Mouse (Mus musculus): ENCODE data around the gene Lrtm2. TPM values are rescaled to one million over a fixed set of nuclear protein-coding genes. Genes with fewer than 3 reads are reported as not detected.

The Lrtm2 gene
- polyA plus RNA-seq, 1 experiment from 2014 or later, result 0.28 TPM

DNA sequence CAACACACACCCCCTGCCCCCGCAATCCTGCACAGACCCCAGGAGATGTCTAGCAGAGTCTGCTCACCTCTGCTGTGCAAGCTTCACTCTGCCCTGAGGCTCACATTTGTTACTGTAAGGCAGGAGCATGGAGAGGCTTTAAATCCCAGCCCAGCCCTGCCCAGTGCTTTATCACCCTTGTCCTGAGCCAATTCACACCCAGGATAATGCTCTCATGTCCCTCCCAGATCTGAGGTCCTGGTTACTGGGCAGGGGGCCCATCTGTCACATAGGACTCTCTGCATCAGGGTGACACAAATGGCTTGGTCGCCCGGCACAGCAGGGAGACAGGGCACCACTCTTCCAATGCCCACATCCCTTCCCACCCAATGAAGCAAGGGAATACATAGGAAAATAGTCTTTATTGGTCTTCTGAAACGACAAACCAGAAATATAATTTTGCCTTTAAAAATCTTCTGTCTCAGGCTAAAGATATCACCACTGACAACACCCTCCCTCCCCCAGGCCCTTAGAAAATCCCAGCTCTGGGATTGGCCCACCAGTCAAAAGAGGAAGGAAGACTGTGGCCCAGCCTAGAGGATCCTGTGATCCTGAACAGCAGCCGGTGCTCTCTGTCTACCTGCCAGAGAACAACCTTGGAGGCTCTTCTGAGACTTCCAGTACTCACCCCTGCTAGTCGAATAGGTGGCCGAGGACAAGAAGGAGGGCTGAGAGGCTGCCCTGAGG is 15.7 kb downstream of the Lrtm2 start:
- no peaks in the 10 kb centered on the region for H3K9me3 ChIP-seq (ENCODE audit: control insufficient read depth, low read length)
- no peak overlapping the region for H3K4me3 ChIP-seq (ENCODE audit: low read depth, low read length)
- ATAC-seq (ENCODE audit: insufficient read depth, low FRiP score, low TSS enrichment), result no peak
- no peak for DNase-seq (ENCODE audit: low spot score)
- no peaks in the 10 kb centered on the region for H3K36me3 ChIP-seq (ENCODE audit: control insufficient read depth, insufficient read depth, low read length)
- no peak overlapping the region for H3K4me2 ChIP-seq (ENCODE audit: low read depth)
- no peaks in the 10 kb centered on the region for H3K27me3 ChIP-seq (ENCODE audit: control insufficient read depth, insufficient read depth, low read length)
- H3K27ac ChIP-seq (ENCODE audit: low read depth, low read length), result no peak overlapping the region
- no peaks in the 10 kb centered on the region for H3K4me1 ChIP-seq (ENCODE audit: control insufficient read depth, insufficient read depth, low read length)
- 73% methylated on average over 7 of the region's 7 CpGs for whole genome bisulfite sequencing
- H3K9ac ChIP-seq (ENCODE audit: low read length), result no peak overlapping the region

GRCm38 (mm10) chr6:119313588-119314375 is 16.8 kb downstream of the Lrtm2 start:
- Histone ChIP-seq H3K4me2 (ENCODE audit: low read depth) (no peak overlapping the region), H3K36me3 (ENCODE audit: control insufficient read depth, insufficient read depth, low read length) (no peaks in the 10 kb centered on the region), H3K9me3 (ENCODE audit: control insufficient read depth, low read length) (no peaks in the 10 kb centered on the region), H3K4me3 (ENCODE audit: low read depth, low read length) (no peak overlapping the region), H3K9ac (ENCODE audit: low read length) (no peak overlapping the region), H3K27me3 (ENCODE audit: control insufficient read depth, insufficient read depth, low read length) (no peaks in the 10 kb centered on the region), H3K27ac (ENCODE audit: low read depth, low read length) (no peak overlapping the region), H3K4me1 (ENCODE audit: control insufficient read depth, insufficient read depth, low read length) (no peaks in the 10 kb centered on the region)
- ATAC-seq (ENCODE audit: insufficient read depth, low FRiP score, low TSS enrichment) (no peak; the same call in 1 of the 2 replicates), DNase-seq (ENCODE audit: low spot score) (no peak)
- WGBS, result 60% methylated on average over 14 of the region's 14 CpGs

DNA sequence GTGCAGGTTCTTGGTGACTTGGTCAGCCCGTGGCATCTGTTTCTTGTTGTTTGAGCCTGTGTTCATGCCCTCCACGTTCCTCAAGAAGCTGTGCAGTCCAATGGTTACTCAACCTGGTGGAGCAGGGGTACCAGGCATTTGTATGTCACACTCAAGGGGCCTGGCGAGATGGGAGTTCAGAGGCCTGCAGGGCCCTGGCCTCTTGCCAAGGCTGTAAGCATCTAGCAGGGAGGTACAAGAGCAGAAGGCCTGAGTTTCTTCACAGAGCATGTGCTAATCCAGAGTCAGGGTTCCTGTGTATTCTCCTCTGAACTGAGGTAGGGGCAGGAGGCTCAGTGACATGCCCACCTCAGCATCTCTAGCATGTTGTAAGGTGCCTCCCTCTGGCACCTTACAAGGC is 17.5 kb downstream of the Lrtm2 start:
- H3K4me1 ChIP-seq (ENCODE audit: control insufficient read depth, insufficient read depth, low read length), result no peaks in the 10 kb centered on the region
- no peak overlapping the region for H3K4me3 ChIP-seq (ENCODE audit: low read depth, low read length)
- DNase-seq (ENCODE audit: low spot score) (no peak), ATAC-seq (ENCODE audit: insufficient read depth, low FRiP score, low TSS enrichment) (no peak)
- no peaks in the 10 kb centered on the region for H3K27me3 ChIP-seq (ENCODE audit: control insufficient read depth, insufficient read depth, low read length)
- H3K27ac ChIP-seq (ENCODE audit: low read depth, low read length), result no peak overlapping the region
- no peak overlapping the region for H3K9ac ChIP-seq (ENCODE audit: low read length)
- no peaks in the 10 kb centered on the region for H3K36me3 ChIP-seq (ENCODE audit: control insufficient read depth, insufficient read depth, low read length)
- no peaks in the 10 kb centered on the region for H3K9me3 ChIP-seq (ENCODE audit: control insufficient read depth, low read length)
- WGBS, result 81% methylated on average over 3 of the region's 3 CpGs
- no peak overlapping the region for H3K4me2 ChIP-seq (ENCODE audit: low read depth)

DNA sequence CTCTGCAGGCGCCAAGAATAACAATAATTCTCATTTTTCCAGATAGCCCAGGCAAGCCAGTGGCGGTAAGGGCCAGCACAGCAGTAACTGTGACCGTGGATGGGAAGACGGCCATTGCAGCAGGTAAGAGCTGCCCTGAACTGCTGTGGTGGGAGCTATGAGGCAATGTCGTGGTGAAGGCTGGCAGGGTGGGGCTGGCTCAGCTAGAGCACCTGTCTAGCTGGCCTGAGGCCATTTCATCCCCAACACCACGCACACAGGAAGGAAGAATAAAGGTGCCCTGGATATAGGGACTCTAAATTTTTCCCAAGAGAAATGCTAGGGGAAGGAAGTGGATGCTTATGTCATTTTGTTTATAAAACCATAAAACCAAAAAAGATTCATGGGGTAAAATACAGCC is 18.2 kb downstream of the Lrtm2 start:
- Histone ChIP-seq H3K36me3 (ENCODE audit: control insufficient read depth, insufficient read depth, low read length) (no peaks in the 10 kb centered on the region), H3K27ac (ENCODE audit: low read depth, low read length) (no peak overlapping the region), H3K4me3 (ENCODE audit: low read depth, low read length) (no peak overlapping the region), H3K4me1 (ENCODE audit: control insufficient read depth, insufficient read depth, low read length) (no peaks in the 10 kb centered on the region), H3K27me3 (ENCODE audit: control insufficient read depth, insufficient read depth, low read length) (no peaks in the 10 kb centered on the region), H3K9ac (ENCODE audit: low read length) (no peak overlapping the region), H3K4me2 (ENCODE audit: low read depth) (no peak overlapping the region), H3K9me3 (ENCODE audit: control insufficient read depth, low read length) (no peaks in the 10 kb centered on the region)
- no peak for ATAC-seq (ENCODE audit: insufficient read depth, low FRiP score, low TSS enrichment)
- 81% methylated on average over 6 of the region's 6 CpGs for WGBS
- DNase-seq (ENCODE audit: low spot score), result no peak

DNA sequence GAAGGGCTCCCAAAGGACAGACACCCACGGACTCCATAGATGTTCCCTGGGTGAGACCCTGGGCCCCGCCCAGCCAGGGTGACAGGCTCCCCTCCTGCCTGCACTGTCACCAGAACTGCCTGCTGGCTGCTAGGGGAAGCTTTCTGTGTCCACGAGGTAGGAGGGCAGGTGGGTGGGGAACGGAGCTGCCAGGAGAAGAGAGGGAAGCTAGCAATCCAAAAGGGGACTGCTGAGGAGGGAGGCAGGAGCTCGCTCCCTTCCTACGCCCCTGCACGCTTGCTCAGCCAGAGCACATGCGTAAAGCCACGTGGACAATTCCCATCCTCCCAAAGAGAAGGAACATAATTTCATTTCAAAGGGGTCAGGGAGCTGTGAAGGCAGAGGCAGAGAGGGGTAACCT is 20.4 kb downstream of the Lrtm2 start:
- DNase-seq (ENCODE audit: low spot score) (no peak), ATAC-seq (ENCODE audit: insufficient read depth, low FRiP score, low TSS enrichment) (no peak)
- Histone ChIP-seq H3K27me3 (ENCODE audit: control insufficient read depth, insufficient read depth, low read length) (no peaks in the 10 kb centered on the region), H3K9me3 (ENCODE audit: control insufficient read depth, low read length) (no peaks in the 10 kb centered on the region), H3K36me3 (ENCODE audit: control insufficient read depth, insufficient read depth, low read length) (no peaks in the 10 kb centered on the region), H3K27ac (ENCODE audit: low read depth, low read length) (no peak overlapping the region), H3K4me1 (ENCODE audit: control insufficient read depth, insufficient read depth, low read length) (no peaks in the 10 kb centered on the region), H3K4me2 (ENCODE audit: low read depth) (no peak overlapping the region), H3K4me3 (ENCODE audit: low read depth, low read length) (no peak overlapping the region), H3K9ac (ENCODE audit: low read length) (no peak overlapping the region)
- 61% methylated on average over 9 of the region's 9 CpGs for WGBS

- DNase-seq (ENCODE audit: low spot score), result no peak
- Histone ChIP-seq H3K4me1 (ENCODE audit: control insufficient read depth, insufficient read depth, low read length) (no peaks in the 10 kb centered on the region), H3K4me3 (ENCODE audit: low read depth, low read length) (no peak overlapping the region), H3K9ac (ENCODE audit: low read length) (no peak overlapping the region), H3K4me2 (ENCODE audit: low read depth) (no peak overlapping the region), H3K36me3 (ENCODE audit: control insufficient read depth, insufficient read depth, low read length) (no peaks in the 10 kb centered on the region), H3K9me3 (ENCODE audit: control insufficient read depth, low read length) (no peaks in the 10 kb centered on the region), H3K27me3 (ENCODE audit: control insufficient read depth, insufficient read depth, low read length) (no peaks in the 10 kb centered on the region), H3K27ac (ENCODE audit: low read depth, low read length) (no peak overlapping the region)
- 67% methylated on average over 10 of the region's 10 CpGs for WGBS
- ATAC-seq (ENCODE audit: insufficient read depth, low FRiP score, low TSS enrichment), result no peak
Measured at GRCm38 (mm10) chr6:119307867-119308413, 22.6 kb downstream of the Lrtm2 start.

DNA sequence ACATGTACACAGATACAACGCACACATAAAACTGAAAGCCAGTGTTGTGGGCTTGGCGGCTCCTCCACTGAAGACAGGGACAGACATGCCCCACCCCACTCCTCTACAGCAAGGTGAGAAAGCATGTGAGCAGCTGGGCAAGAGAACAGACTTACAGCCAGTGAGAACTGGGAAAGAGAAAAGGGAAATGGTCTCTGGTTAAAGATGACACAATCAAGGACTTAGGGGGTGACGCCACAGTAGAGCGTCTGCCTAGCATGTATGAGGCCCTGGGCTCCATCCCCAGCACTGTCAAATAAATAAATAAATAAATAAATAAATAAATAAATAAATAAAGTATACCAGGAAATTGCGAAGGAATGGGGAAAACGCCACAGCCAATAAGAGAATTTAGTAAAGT is 27.2 kb downstream of the Lrtm2 start:
- WGBS, result 92% methylated on average over 6 of the region's 6 CpGs
- Histone ChIP-seq H3K4me2 (ENCODE audit: low read depth) (no peak overlapping the region), H3K9me3 (ENCODE audit: control insufficient read depth, low read length) (no peaks in the 10 kb centered on the region), H3K9ac (ENCODE audit: low read length) (no peak overlapping the region), H3K36me3 (ENCODE audit: control insufficient read depth, insufficient read depth, low read length) (no peaks in the 10 kb centered on the region), H3K27me3 (ENCODE audit: control insufficient read depth, insufficient read depth, low read length) (no peaks in the 10 kb centered on the region), H3K4me1 (ENCODE audit: control insufficient read depth, insufficient read depth, low read length) (no peaks in the 10 kb centered on the region), H3K4me3 (ENCODE audit: low read depth, low read length) (no peak overlapping the region), H3K27ac (ENCODE audit: low read depth, low read length) (no peak overlapping the region)
- ATAC-seq (ENCODE audit: insufficient read depth, low FRiP score, low TSS enrichment) (no peak), DNase-seq (ENCODE audit: low spot score) (no peak)

- ATAC-seq (ENCODE audit: insufficient read depth, low FRiP score, low TSS enrichment) (no peak), DNase-seq (ENCODE audit: low spot score) (no peak)
- Histone ChIP-seq H3K4me3 (ENCODE audit: low read depth, low read length) (no peak overlapping the region), H3K9ac (ENCODE audit: low read length) (no peak overlapping the region), H3K27ac (ENCODE audit: low read depth, low read length) (no peak overlapping the region), H3K9me3 (ENCODE audit: control insufficient read depth, low read length) (no peaks in the 10 kb centered on the region), H3K27me3 (ENCODE audit: control insufficient read depth, insufficient read depth, low read length) (no peaks in the 10 kb centered on the region), H3K4me1 (ENCODE audit: control insufficient read depth, insufficient read depth, low read length) (no peaks in the 10 kb centered on the region), H3K36me3 (ENCODE audit: control insufficient read depth, insufficient read depth, low read length) (no peaks in the 10 kb centered on the region), H3K4me2 (ENCODE audit: low read depth) (no peak overlapping the region)
- 91% methylated on average over 3 of the region's 3 CpGs for WGBS
Measured at GRCm38 (mm10) chr6:119301310-119301709, 29.3 kb downstream of the Lrtm2 start.

- H3K27ac ChIP-seq (ENCODE audit: low read depth, low read length), result no peak overlapping the region
- DNase-seq (ENCODE audit: low spot score), result no peak
- H3K4me3 ChIP-seq (ENCODE audit: low read depth, low read length), result no peak overlapping the region
- H3K27me3 ChIP-seq (ENCODE audit: control insufficient read depth, insufficient read depth, low read length), result no peaks in the 10 kb centered on the region
- no peak for ATAC-seq (ENCODE audit: insufficient read depth, low FRiP score, low TSS enrichment)
- H3K9ac ChIP-seq (ENCODE audit: low read length), result no peak overlapping the region
- no peaks in the 10 kb centered on the region for H3K36me3 ChIP-seq (ENCODE audit: control insufficient read depth, insufficient read depth, low read length)
- no peak overlapping the region for H3K4me2 ChIP-seq (ENCODE audit: low read depth)
- H3K4me1 ChIP-seq (ENCODE audit: control insufficient read depth, insufficient read depth, low read length), result no peaks in the 10 kb centered on the region
- WGBS, result 80% methylated on average over 9 of the region's 9 CpGs
- H3K9me3 ChIP-seq (ENCODE audit: control insufficient read depth, low read length), result no peaks in the 10 kb centered on the region
Measured at GRCm38 (mm10) chr6:119280761-119281160, 49.8 kb downstream of the Lrtm2 start.

Data from neural tube, embryonic 11.5 days (tissue).